Mouse (Mus musculus) gastrocnemius, postnatal 36 days (tissue): ENCODE measurements around the gene Ptpn11. TPM values are rescaled to one million over a fixed set of nuclear protein-coding genes. Genes with fewer than 3 reads are reported as not detected.

Source experiments
- DNase-seq, 2 experiments: peaks; one replicate each; pipeline ENCODE4 v3.0.0; 2022
- intact Hi-C: fragments of 180-260 bp; cut with DNase I; formaldehyde crosslinking; loops from one replicate; pipeline ENCODE4 v1.15.1; 2025
- total RNA-seq, 2 experiments: library from RNA; stranded (reverse); gene quantifications; 2 replicates each; pipeline ENCODE4 v1.2.3; 2021

The Ptpn11 gene
- total RNA-seq, 2 experiments from 2014 or later: 59.1 to 77.7 TPM

GRCm38 (mm10) chr5:121187580-121188001 is 3.6 kb downstream of the Ptpn11 start:
- intact Hi-C loops: no loop called here
- peak in 1 of 2 experiments; percentile 40 for DNase-seq

GRCm38 (mm10) chr5:121184945-121185551 is 6.1 kb downstream of the Ptpn11 start:
- DNase-seq: no peak
- intact Hi-C loops: no loop called here

- intact Hi-C loops: no loop called here
- DNase-seq: no peak
Measured at GRCm38 (mm10) chr5:121184375-121184774, 6.8 kb downstream of the Ptpn11 start.

- intact Hi-C loops: no loop called here
- no peak for DNase-seq
Measured at GRCm38 (mm10) chr5:121183269-121183668, 7.9 kb downstream of the Ptpn11 start.

- no peak for DNase-seq
- intact Hi-C loops: no loop called here
Measured at GRCm38 (mm10) chr5:121179077-121179857, 11.9 kb downstream of the Ptpn11 start.

GRCm38 (mm10) chr5:121172835-121173234 is 18.4 kb downstream of the Ptpn11 start:
- intact Hi-C loops: loop anchor here (2.0 kb wide), 1 partner anchor 218 kb away; no protein-coding TSS in a partner anchor
- DNase-seq: no peak

GRCm38 (mm10) chr5:121169588-121169987 is 21.6 kb downstream of the Ptpn11 start:
- intact Hi-C loops: no loop called here
- DNase-seq: no peak

GRCm38 (mm10) chr5:121166884-121167283 is 24.3 kb downstream of the Ptpn11 start:
- intact Hi-C loops: no loop called here
- no peak for DNase-seq

GRCm38 (mm10) chr5:121162923-121163322 is 28.3 kb downstream of the Ptpn11 start:
- no peak for DNase-seq
- intact Hi-C loops: no loop called here

- no peak for DNase-seq
- intact Hi-C loops: no loop called here
Measured at GRCm38 (mm10) chr5:121162285-121162684, 28.9 kb downstream of the Ptpn11 start.

GRCm38 (mm10) chr5:121158966-121159365 is 32.2 kb downstream of the Ptpn11 start:
- no peak for DNase-seq
- intact Hi-C loops: no loop called here

- intact Hi-C loops: no loop called here
- no peak for DNase-seq
Measured at GRCm38 (mm10) chr5:121157489-121157888, 33.7 kb downstream of the Ptpn11 start.

GRCm38 (mm10) chr5:121157017-121157416 is 34.2 kb downstream of the Ptpn11 start:
- no peak for DNase-seq

GRCm38 (mm10) chr5:121156121-121156520 is 35.1 kb downstream of the Ptpn11 start:
- intact Hi-C loops: no loop called here
- DNase-seq: no peak

More at GRCm38 (mm10) chr5:121157017-121157416, 34.2 kb downstream of the Ptpn11 start:
- intact Hi-C loops: no loop called here

- DNase-seq: no peak
- intact Hi-C loops: no loop called here
Measured at GRCm38 (mm10) chr5:121150684-121151083, 40.5 kb downstream of the Ptpn11 start.

GRCm38 (mm10) chr5:121149246-121149645 is 42.0 kb downstream of the Ptpn11 start:
- intact Hi-C loops: no loop called here
- DNase-seq: no peak

GRCm38 (mm10) chr5:121146275-121146674 is 44.9 kb downstream of the Ptpn11 start:
- intact Hi-C loops: no loop called here

GRCm38 (mm10) chr5:121145609-121146008 is 45.6 kb downstream of the Ptpn11 start:
- no peak for DNase-seq
- intact Hi-C loops: no loop called here

More at GRCm38 (mm10) chr5:121146275-121146674, 44.9 kb downstream of the Ptpn11 start:
- peak in 1 of 2 experiments; percentile 25 for DNase-seq

GRCm38 (mm10) chr5:121144441-121145238 is 46.6 kb downstream of the Ptpn11 start:
- intact Hi-C loops: no loop called here
- no peak for DNase-seq

- intact Hi-C loops: no loop called here
- DNase-seq: no peak
Measured at GRCm38 (mm10) chr5:121142431-121143119, 48.6 kb downstream of the Ptpn11 start.
